Mouse (Mus musculus) heart, postnatal 4 days (tissue): ENCODE results near the gene Ndc80. TPM values are rescaled to one million over a fixed set of nuclear protein-coding genes. Genes with fewer than 3 reads are reported as not detected.
"Not testable (repeated sequence)": the region's sequence is repeated elsewhere in the genome, so short reads cannot be mapped to it uniquely, and the experiment has no call there.

ENCODE experiments used
- DNase-seq: peaks from one replicate; pipeline ENCODE4 v3.0.0; 2021
- total RNA-seq, 2 experiments: library from RNA; stranded (reverse); gene quantifications; 2 replicates each; pipeline ENCODE4 v1.2.3; 2021

Ndc80 gene
- total RNA-seq, 2 experiments from 2014 or later: 21.3 to 25.3 TPM

- DNase-seq: no peak
Measured at GRCm38 (mm10) chr17:71477481-71477880, 49.2 kb downstream of the Ndc80 start.

- DNase-seq: no peak
Measured at GRCm38 (mm10) chr17:71476346-71477020, 50.2 kb downstream of the Ndc80 start.

- peak; percentile 69 for DNase-seq
Measured at GRCm38 (mm10) chr17:71475705-71476089, 51.0 kb downstream of the Ndc80 start.

GRCm38 (mm10) chr17:71474762-71475704 is 51.6 kb downstream of the Ndc80 start, which contains the start of gene Smchd1:
Smchd1 (minus strand) TSS chr17:71475343.
- DNase-seq: peak; percentile 95

GRCm38 (mm10) chr17:71474128-71474527 is 52.5 kb downstream of the Ndc80 start:
- no peak for DNase-seq

GRCm38 (mm10) chr17:71471261-71471660 is 55.4 kb downstream of the Ndc80 start:
- DNase-seq: no peak

GRCm38 (mm10) chr17:71460312-71460711 is 66.3 kb downstream of the Ndc80 start:
- DNase-seq: no peak

- DNase-seq: no peak
Measured at GRCm38 (mm10) chr17:71459818-71460217, 66.8 kb downstream of the Ndc80 start, which contains the start of gene Gm4707. Gm4707 (minus strand) TSS chr17:71459918.

- DNase-seq: not testable (repeated sequence)
Measured at GRCm38 (mm10) chr17:71457361-71457760, 69.3 kb downstream of the Ndc80 start.

Other genes starting within 250 kb of the Ndc80 start
- 100 to 1,000 TPM; 169 to 172 TPM for gene Emilin2, start 214.9 kb downstream of the Ndc80 start, total RNA-seq
- gene Gm4707, start 66.9 kb downstream of the Ndc80 start, total RNA-seq: 1 to 10 TPM; 1.2 to 2.9 TPM
- gene Smchd1, start 51.5 kb downstream of the Ndc80 start, total RNA-seq: 10 to 100 TPM; 33.8 to 36.2 TPM
- under 1 TPM; 0.24 to 0.32 TPM for gene Spdya, start 25.2 kb upstream of the Ndc80 start, total RNA-seq
- gene Wdr43, start 89.0 kb upstream of the Ndc80 start, total RNA-seq: 10 to 100 TPM; 29.5 to 33.9 TPM
- 1 to 10 TPM; 2.0 to 2.6 TPM for gene Togaram2, start 146.4 kb upstream of the Ndc80 start, total RNA-seq
- 1 to 10 TPM; 1.4 to 1.6 TPM for gene Pcare, start 226.0 kb upstream of the Ndc80 start, total RNA-seq
- 100 to 1,000 TPM; 173 TPM for gene Clip4, start 241.6 kb upstream of the Ndc80 start, total RNA-seq